Mouse (Mus musculus): Measurements from ENCODE around the gene Scmh1.
A peak's percentile ranks its signal among the peaks of the same experiment; 100 is the strongest.
"Not testable (repeated sequence)": the region's sequence is repeated elsewhere in the genome, so short reads cannot be mapped to it uniquely, and the experiment has no call there.

Gene Scmh1

GRCm38 (mm10) chr4:120405144-120405805 is at the start of gene Scmh1:
Scmh1 (plus strand) TSS chr4:120405281.
- DNase-seq, result peak; percentile 59

- peak; percentile 31 for DNase-seq
Observed at GRCm38 (mm10) chr4:120360011-120360521, 45.0 kb upstream of the Scmh1 start.

GRCm38 (mm10) chr4:120364729-120365128 is 40.4 kb upstream of the Scmh1 start:
- no peak for DNase-seq

GRCm38 (mm10) chr4:120365456-120365855 is 39.6 kb upstream of the Scmh1 start:
- no peak for DNase-seq

GRCm38 (mm10) chr4:120368031-120368430 is 37.0 kb upstream of the Scmh1 start:
- DNase-seq, result no peak

GRCm38 (mm10) chr4:120368663-120369062 is 36.4 kb upstream of the Scmh1 start:
- DNase-seq, result peak; percentile 66

GRCm38 (mm10) chr4:120369156-120369555 is 35.9 kb upstream of the Scmh1 start:
- DNase-seq, result peak; percentile 39

GRCm38 (mm10) chr4:120369861-120370366 is 35.2 kb upstream of the Scmh1 start:
- DNase-seq, result no peak

GRCm38 (mm10) chr4:120372838-120373237 is 32.2 kb upstream of the Scmh1 start:
- DNase-seq, result no peak

- DNase-seq, result no peak
Observed at GRCm38 (mm10) chr4:120373813-120374212, 31.3 kb upstream of the Scmh1 start.

- DNase-seq, result peak; percentile 80
Observed at GRCm38 (mm10) chr4:120380811-120381391, 24.2 kb upstream of the Scmh1 start.

GRCm38 (mm10) chr4:120385496-120385895 is 19.6 kb upstream of the Scmh1 start:
- DNase-seq, result no peak

- peak; percentile 56 for DNase-seq
Observed at GRCm38 (mm10) chr4:120387496-120387895, 17.6 kb upstream of the Scmh1 start.

GRCm38 (mm10) chr4:120387968-120388367 is 17.1 kb upstream of the Scmh1 start:
- no peak for DNase-seq

GRCm38 (mm10) chr4:120388998-120389542 is 16.0 kb upstream of the Scmh1 start:
- DNase-seq, result no peak

GRCm38 (mm10) chr4:120389546-120389945 is 15.5 kb upstream of the Scmh1 start:
- DNase-seq, result no peak

- DNase-seq, result no peak
Observed at GRCm38 (mm10) chr4:120391591-120391990, 13.5 kb upstream of the Scmh1 start.

- no peak for DNase-seq
Observed at GRCm38 (mm10) chr4:120392341-120392740, 12.7 kb upstream of the Scmh1 start.

GRCm38 (mm10) chr4:120392748-120393147 is 12.3 kb upstream of the Scmh1 start:
- DNase-seq, result no peak

GRCm38 (mm10) chr4:120400251-120400650 is 4.8 kb upstream of the Scmh1 start:
- DNase-seq, result no peak

GRCm38 (mm10) chr4:120402105-120402504 is 3.0 kb upstream of the Scmh1 start:
- DNase-seq, result not testable (repeated sequence)

GRCm38 (mm10) chr4:120404247-120404646 is 834 bp upstream of the Scmh1 start:
- DNase-seq, result no peak

- DNase-seq, result peak; percentile 36
Observed at GRCm38 (mm10) chr4:120404778-120405143, 320 bp upstream of the Scmh1 start.
